Mouse (Mus musculus): Measurements from ENCODE around the gene Camsap1.

- TF ChIP-seq CTCF (IDR thresholded peaks at IDR 0.05; ENCODE audit: extremely low read depth, insufficient read length, insufficient replicate concordance, low read depth, low read length) (no peak), POLR2A (IDR thresholded peaks at IDR 0.05; ENCODE audit: low read depth, low read length) (no peak)
Measured at GRCm38 (mm10) chr2:26022258-26022565, 39.1 kb upstream of the Camsap1 start.

All from small intestine, adult 2 months (tissue).